Mouse (Mus musculus): ENCODE measurements around the gene Gar1. TPM values are rescaled to one million over a fixed set of nuclear protein-coding genes. Genes with fewer than 3 reads are reported as not detected.

The Gar1 gene
- total RNA-seq, 2 experiments from 2014 or later = 42.5 to 47.8 TPM

GRCm38 (mm10) chr3:129823293-129823692, 7.9 kb downstream of the Gar1 start:
- intact Hi-C loops (cut with DNase I) = loop anchor here (5.0 to 10.0 kb wide), 2 partner anchors 172 to 249 kb away; no protein-coding TSS in a partner anchor
- DNase-seq (ENCODE audit: extremely low spot score in 1 of 2, low spot score in 2 of 2) = no peak

GRCm38 (mm10) chr3:129822206-129822775, 8.9 kb downstream of the Gar1 start, which contains the start of gene Rrh:
Gene Rrh, minus strand, starts transcription at chr3:129822587.
- intact Hi-C loops (cut with DNase I) = loop anchor here (5.0 to 10.0 kb wide), 2 partner anchors 173 to 250 kb away; no protein-coding TSS in a partner anchor
- no peak for DNase-seq (ENCODE audit: extremely low spot score in 1 of 2, low spot score in 2 of 2)

- DNase-seq (ENCODE audit: extremely low spot score in 1 of 2, low spot score in 2 of 2) = no peak
- intact Hi-C loops (cut with DNase I) = loop anchor here (5.0 to 10.0 kb wide), 2 partner anchors 173 to 251 kb away; no protein-coding TSS in a partner anchor
Observed at GRCm38 (mm10) chr3:129821736-129822135, 9.5 kb downstream of the Gar1 start.

- intact Hi-C loops (cut with DNase I) = loop anchor here (5.0 to 10.0 kb wide), 2 partner anchors 174 to 251 kb away; no protein-coding TSS in a partner anchor
- no peak for DNase-seq (ENCODE audit: extremely low spot score in 1 of 2, low spot score in 2 of 2)
Observed at GRCm38 (mm10) chr3:129820847-129821246, 10.3 kb downstream of the Gar1 start.

- no peak for DNase-seq (ENCODE audit: extremely low spot score in 1 of 2, low spot score in 2 of 2)
- intact Hi-C loops (cut with DNase I) = no loop called here
Observed at GRCm38 (mm10) chr3:129803765-129804164, 27.4 kb downstream of the Gar1 start, which contains the start of gene Lrit3. Gene Lrit3, minus strand, starts transcription at chr3:129804030.

GRCm38 (mm10) chr3:129799011-129799410, 32.2 kb downstream of the Gar1 start:
- intact Hi-C loops (cut with DNase I) = no loop called here
- DNase-seq (ENCODE audit: extremely low spot score in 1 of 2, low spot score in 2 of 2) = no peak

- intact Hi-C loops (cut with DNase I) = no loop called here
Observed at GRCm38 (mm10) chr3:129798551-129798950, 32.6 kb downstream of the Gar1 start.

GRCm38 (mm10) chr3:129797341-129797740, 33.9 kb downstream of the Gar1 start:
- intact Hi-C loops (cut with DNase I) = no loop called here
- DNase-seq (ENCODE audit: extremely low spot score in 1 of 2, low spot score in 2 of 2) = no peak

More at GRCm38 (mm10) chr3:129798551-129798950, 32.6 kb downstream of the Gar1 start:
- DNase-seq (ENCODE audit: extremely low spot score in 1 of 2, low spot score in 2 of 2) = no peak

GRCm38 (mm10) chr3:129793801-129794200, 37.4 kb downstream of the Gar1 start:
- no peak for DNase-seq (ENCODE audit: extremely low spot score in 1 of 2, low spot score in 2 of 2)
- intact Hi-C loops (cut with DNase I) = no loop called here

- intact Hi-C loops (cut with DNase I) = no loop called here
- DNase-seq (ENCODE audit: extremely low spot score in 1 of 2, low spot score in 2 of 2) = no peak
Observed at GRCm38 (mm10) chr3:129782746-129783145, 48.5 kb downstream of the Gar1 start.

GRCm38 (mm10) chr3:129781435-129781834, 49.8 kb downstream of the Gar1 start:
- intact Hi-C loops (cut with DNase I) = no loop called here
- no peak for DNase-seq (ENCODE audit: extremely low spot score in 1 of 2, low spot score in 2 of 2)

Other genes with a start within 250 kb of the Gar1 start
- 1 to 10 TPM; 2.2 to 2.5 TPM for gene Egf, start 76.1 kb downstream of the Gar1 start, total RNA-seq (2021)
- gene Lrit3, start 27.4 kb downstream of the Gar1 start, total RNA-seq (2021) = under 1 TPM in 1 of 2 experiments, not detected in 1; 0.26 TPM
- 1 to 10 TPM in 1 of 2 experiments, under 1 TPM in 1; 0.79 to 1.0 TPM for gene Rrh, start 8.8 kb downstream of the Gar1 start, total RNA-seq (2021)
- not detected for gene Cfi, start 4.5 kb upstream of the Gar1 start, total RNA-seq (2021)
- gene Pla2g12a, start 47.2 kb upstream of the Gar1 start, total RNA-seq (2021) = 10 to 100 TPM; 18.0 to 18.1 TPM
- 1 to 10 TPM; 5.8 to 6.4 TPM for gene Casp6, start 70.0 kb upstream of the Gar1 start, total RNA-seq (2021)
- 1 to 10 TPM; 1.8 to 3.3 TPM for gene Mcub, start 138.8 kb upstream of the Gar1 start, total RNA-seq (2021)
- 10 to 100 TPM; 54.3 to 60.6 TPM for gene Sec24b, start 230.2 kb upstream of the Gar1 start, total RNA-seq (2021)